Mouse (Mus musculus) heart, embryonic 15.5 days (tissue): Measurements from ENCODE around the gene Tdrd3. TPM values are rescaled to one million over a fixed set of nuclear protein-coding genes. Genes with fewer than 3 reads are reported as not detected.
A peak's percentile ranks its signal among the peaks of the same experiment; 100 is the strongest.

Experiments
- ATAC-seq: fragments of 200-750 bp; cut with Nextera tagmentation; replicated peaks from 2 replicates; pipeline ENCODE4 v1.8.0; 2017; ENCODE audit warnings: low read depth, moderate TSS enrichment; ENCODE audit not compliant: insufficient number of reproducible peaks, insufficient read depth, low FRiP score
- H3K27ac ChIP-seq: fragments of 300-500 bp; sonication (generic); 2 replicates; pipeline ENCODE4 v1.5.1; 2015; ENCODE audit warnings: mild to moderate bottlenecking, inconsistent platforms
- H3K27me3 ChIP-seq: fragments of 300-500 bp; sonication (generic); 2 replicates; pipeline ENCODE4 v1.6.1; 2015; ENCODE audit warnings: inconsistent platforms
- H3K36me3 ChIP-seq: fragments of 300-500 bp; sonication (generic); 2 replicates; pipeline ENCODE4 v1.6.1; 2015; ENCODE audit warnings: mild to moderate bottlenecking, inconsistent platforms
- H3K4me1 ChIP-seq: fragments of 300-500 bp; sonication (generic); replicated peaks from 2 replicates; pipeline ENCODE4 v1.6.1; 2015; ENCODE audit warnings: inconsistent platforms
- H3K4me2 ChIP-seq: fragments of 300-500 bp; sonication (generic); 2 replicates; pipeline ENCODE4 v1.6.1; 2015; ENCODE audit warnings: inconsistent platforms, mild to moderate bottlenecking, moderate library complexity
- H3K4me3 ChIP-seq: fragments of 300-500 bp; sonication (generic); 2 replicates; pipeline ENCODE4 v1.5.1; 2015; ENCODE audit warnings: mild to moderate bottlenecking, inconsistent platforms
- H3K9ac ChIP-seq: fragments of 300-500 bp; sonication (generic); 2 replicates; pipeline ENCODE4 v1.6.1; 2015; ENCODE audit warnings: mild to moderate bottlenecking, inconsistent platforms
- H3K9me3 ChIP-seq: fragments of 300-500 bp; sonication (generic); replicated peaks from 2 replicates; pipeline ENCODE4 v1.6.1; 2016; ENCODE audit warnings: inconsistent platforms
- WGBS: fragments of 180-500 bp; shearing (Covaris S2); methylation state at CpG from one replicate; pipeline ENCODE4 v1.1.7; 2015; ENCODE audit warnings: mixed read lengths; 5-methylcytosine and 5-hydroxymethylcytosine counted together
- polyA plus RNA-seq: library from polyadenylated mRNA; unstranded; fragments of >200 nt; fragmentation: Nextera tagmentation; extraction: Ambion mirVana; gene quantifications from 2 replicates; pipeline ENCODE4 v1.2.1, GENCODE M21; 2015

Tdrd3 gene
- 19.1 and 20.2 TPM in 2 replicates for polyA plus RNA-seq

DNA sequence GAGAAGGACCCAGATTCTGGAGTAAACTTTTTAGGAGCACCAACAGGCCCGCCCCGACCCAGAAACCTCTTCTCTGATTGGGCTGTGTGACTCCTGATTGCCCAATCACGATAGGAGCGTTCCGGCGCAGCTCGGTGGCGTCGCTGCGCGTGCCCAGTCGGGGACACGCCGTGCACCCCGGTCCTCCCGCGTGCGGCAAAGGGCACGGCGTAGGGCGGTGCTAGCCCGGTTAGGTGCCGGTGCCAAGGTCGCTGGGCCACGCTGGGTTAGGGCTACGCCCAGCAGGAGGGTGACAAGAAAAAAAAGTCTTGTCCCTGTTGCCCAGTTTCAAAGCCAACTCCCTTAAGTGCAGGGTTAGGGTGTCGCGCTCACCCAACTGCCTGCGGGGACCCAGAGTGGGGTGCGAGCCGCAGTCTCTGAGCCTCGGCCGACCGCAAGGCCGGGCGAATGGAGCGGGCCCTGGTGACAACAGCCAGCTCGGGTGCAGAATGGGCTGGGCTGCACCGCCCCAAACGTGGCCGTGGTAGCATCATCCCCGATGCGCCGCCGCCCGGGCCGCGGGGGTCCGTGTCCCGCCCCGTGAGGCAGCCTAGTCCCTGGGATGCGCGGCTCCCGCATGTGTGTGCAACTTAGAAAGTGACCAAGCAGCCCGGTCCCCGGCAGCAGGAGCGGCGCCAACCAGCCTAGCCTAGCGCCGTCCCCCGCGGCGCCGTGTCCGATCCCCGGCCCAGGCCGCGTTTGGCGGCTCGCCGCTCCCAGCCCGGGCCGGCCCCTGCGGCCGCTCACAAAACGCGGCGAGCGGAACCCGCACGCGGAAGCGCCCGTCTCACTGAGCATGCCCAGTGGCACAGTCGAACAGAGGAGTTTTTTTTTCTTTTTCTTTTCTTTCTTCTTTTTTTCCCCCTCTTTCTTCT lies at the start of gene Tdrd3:
Gene Tdrd3 (plus strand): TSS at position 832 of the 914 bp plus-strand sequence.
- Histone ChIP-seq H3K27me3 (no peaks in the 10 kb centered on the region), H3K4me3 (peak within 1 kb of the TSS; percentile 77), H3K27ac (peak within 1 kb of the TSS; percentile 100), H3K4me1 (peaks cover 17% of the 10 kb centered on the region), H3K9ac (peak within 1 kb of the TSS; percentile 97), H3K36me3 (no peaks in the 10 kb centered on the region), H3K9me3 (no peaks in the 10 kb centered on the region), H3K4me2 (peak within 1 kb of the TSS; percentile 79)
- peak; percentile 94 for ATAC-seq
- under 1% methylated on average over 85 of the region's 85 CpGs for WGBS

DNA sequence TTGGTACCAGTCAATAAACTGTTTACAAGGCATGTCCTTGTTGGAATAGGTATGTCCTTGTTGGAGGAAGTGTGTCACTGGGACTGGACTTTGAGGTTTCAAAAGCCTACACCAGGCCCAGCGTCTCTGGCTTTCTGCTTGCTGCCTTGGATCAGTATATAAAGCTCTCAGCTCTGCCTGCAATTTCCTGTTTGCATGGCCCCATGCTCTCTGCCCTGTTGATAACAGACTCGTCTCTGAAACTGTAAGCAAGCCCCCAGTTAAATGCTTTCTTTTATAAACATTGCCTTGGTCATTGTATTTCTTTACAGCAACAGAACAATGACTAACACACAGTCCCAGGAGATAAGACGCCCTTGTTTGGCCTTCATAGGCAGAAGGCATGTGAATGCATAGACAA lies 49.3 kb upstream of the Tdrd3 start:
- Histone ChIP-seq H3K9me3 (no peaks in the 10 kb centered on the region), H3K4me2 (no peak overlapping the region), H3K4me3 (no peak overlapping the region), H3K27ac (no peak overlapping the region), H3K27me3 (no peaks in the 10 kb centered on the region), H3K4me1 (no peaks in the 10 kb centered on the region), H3K9ac (no peak overlapping the region), H3K36me3 (no peaks in the 10 kb centered on the region)
- 37% methylated on average over 3 of the region's 3 CpGs for WGBS
- no peak for ATAC-seq

GRCm38 (mm10) chr14:87383041-87383440 lies 33.4 kb upstream of the Tdrd3 start:
- no peaks in the 10 kb centered on the region for H3K4me1 ChIP-seq
- H3K9me3 ChIP-seq = no peaks in the 10 kb centered on the region
- no peak overlapping the region for H3K9ac ChIP-seq
- H3K27ac ChIP-seq = no peak overlapping the region
- ATAC-seq = no peak
- H3K27me3 ChIP-seq = no peaks in the 10 kb centered on the region
- no peak overlapping the region for H3K4me2 ChIP-seq
- no peaks in the 10 kb centered on the region for H3K36me3 ChIP-seq
- no peak overlapping the region for H3K4me3 ChIP-seq
- WGBS = 54% methylated on average over 2 of the region's 2 CpGs

DNA sequence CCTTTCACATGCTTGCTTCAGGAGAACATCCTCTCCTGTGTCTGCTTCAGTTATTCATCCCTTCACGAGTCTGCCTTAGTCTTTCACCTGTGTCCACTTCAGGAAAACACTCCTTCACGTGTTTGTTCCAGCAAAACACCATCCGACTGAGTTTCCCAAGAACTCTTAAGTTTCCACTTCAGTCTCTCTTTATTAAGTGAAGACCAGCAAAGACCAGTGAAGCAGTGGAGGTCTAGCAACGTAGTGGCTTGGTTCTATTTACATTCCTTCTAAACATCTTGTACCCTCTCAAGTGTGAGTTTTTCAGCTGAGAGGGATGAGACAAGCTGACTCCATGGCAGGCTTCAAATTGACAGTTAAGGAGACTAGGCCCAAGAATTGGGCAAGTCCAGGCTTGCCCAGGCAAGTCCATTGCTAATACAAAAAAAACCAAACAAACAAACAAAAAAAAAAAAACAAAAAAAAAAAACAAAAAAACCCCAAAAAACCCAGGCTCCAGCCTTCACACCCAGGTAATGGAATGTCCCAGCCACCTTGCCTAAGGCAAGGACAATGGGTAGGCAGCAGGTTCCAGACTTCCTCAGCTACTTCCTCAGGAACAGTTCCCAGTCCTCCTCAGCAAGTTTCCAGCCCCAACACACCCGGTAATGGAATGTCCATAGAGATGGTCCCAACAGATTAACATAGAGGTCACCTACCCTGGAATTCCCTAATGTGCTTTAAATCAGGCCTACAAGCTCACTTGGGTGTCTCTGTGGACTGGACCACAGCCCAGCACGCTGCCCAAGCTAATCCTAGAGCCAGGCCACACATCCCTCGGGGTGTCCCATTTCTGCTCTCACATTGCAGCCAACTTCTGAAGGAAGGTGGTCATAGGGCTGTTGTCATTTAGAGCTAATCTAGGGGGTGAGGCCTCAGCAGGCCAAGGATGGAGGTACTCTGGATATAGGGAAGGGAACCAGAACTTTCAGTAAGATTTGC lies 31.9 kb upstream of the Tdrd3 start:
- Histone ChIP-seq H3K4me3 (no peak overlapping the region), H3K27ac (no peak overlapping the region), H3K27me3 (no peaks in the 10 kb centered on the region), H3K4me2 (no peak overlapping the region), H3K9me3 (no peaks in the 10 kb centered on the region), H3K36me3 (no peaks in the 10 kb centered on the region), H3K4me1 (no peaks in the 10 kb centered on the region), H3K9ac (no peak overlapping the region)
- WGBS = 77% methylated on average over 7 of the region's 7 CpGs
- ATAC-seq = no peak

- WGBS = 91% methylated on average over 3 of the region's 3 CpGs
- Histone ChIP-seq H3K27ac (no peak overlapping the region), H3K4me3 (no peak overlapping the region), H3K4me2 (no peak overlapping the region), H3K27me3 (no peaks in the 10 kb centered on the region), H3K9ac (no peak overlapping the region), H3K4me1 (no peaks in the 10 kb centered on the region), H3K36me3 (no peaks in the 10 kb centered on the region), H3K9me3 (no peaks in the 10 kb centered on the region)
- no peak for ATAC-seq
These were observed 23.3 kb upstream of the Tdrd3 start for GRCm38 (mm10) chr14:87393096-87393495.

DNA sequence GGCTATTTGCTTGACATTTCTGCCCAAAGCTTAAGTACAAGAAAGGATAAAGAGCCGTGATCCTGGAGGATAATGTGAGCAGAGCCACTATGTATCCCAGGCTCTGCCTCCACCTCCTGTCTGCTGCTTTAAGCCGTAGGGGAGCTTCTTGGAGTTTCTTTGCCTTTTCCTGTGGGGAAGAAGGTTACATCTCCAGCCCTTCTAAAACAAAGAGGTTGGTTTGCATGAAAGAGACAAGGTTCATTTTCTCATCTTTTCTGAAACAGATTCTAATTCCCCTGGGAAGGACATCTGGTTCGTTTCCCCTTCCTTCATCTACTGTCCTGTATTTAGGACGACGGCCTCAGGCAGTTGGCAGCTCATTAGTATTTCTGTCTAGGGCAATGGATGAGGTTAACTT lies 19.8 kb upstream of the Tdrd3 start:
- WGBS = 67% methylated on average over 5 of the region's 5 CpGs
- Histone ChIP-seq H3K4me1 (no peaks in the 10 kb centered on the region), H3K4me2 (no peak overlapping the region), H3K9ac (no peak overlapping the region), H3K9me3 (no peaks in the 10 kb centered on the region), H3K27ac (no peak overlapping the region), H3K27me3 (no peaks in the 10 kb centered on the region), H3K4me3 (no peak overlapping the region), H3K36me3 (no peaks in the 10 kb centered on the region)
- ATAC-seq = no peak

- under 1% methylated on average over 11 of the region's 11 CpGs for WGBS
- peaks cover 14% of the 10 kb centered on the region for H3K4me1 ChIP-seq
- peak overlapping the region; percentile 100 for H3K27ac ChIP-seq
- peak overlapping the region; percentile 55 for H3K9ac ChIP-seq
- no peaks in the 10 kb centered on the region for H3K36me3 ChIP-seq
- no peaks in the 10 kb centered on the region for H3K27me3 ChIP-seq
- no peak for ATAC-seq
- peak overlapping the region; percentile 79 for H3K4me2 ChIP-seq
- H3K9me3 ChIP-seq = no peaks in the 10 kb centered on the region
- peak overlapping the region; percentile 77 for H3K4me3 ChIP-seq
These were observed 992 bp upstream of the Tdrd3 start for GRCm38 (mm10) chr14:87415486-87415807.

- H3K27me3 ChIP-seq = no peaks in the 10 kb centered on the region
- H3K27ac ChIP-seq = peak overlapping the region; percentile 100
- H3K9me3 ChIP-seq = no peaks in the 10 kb centered on the region
- H3K4me1 ChIP-seq = peaks cover 24% of the 10 kb centered on the region
- WGBS = under 1% methylated on average over 73 of the region's 109 CpGs
- peak overlapping the region; percentile 97 for H3K9ac ChIP-seq
- peak overlapping the region; percentile 77 for H3K4me3 ChIP-seq
- H3K36me3 ChIP-seq = no peaks in the 10 kb centered on the region
- peak; percentile 58 for ATAC-seq
- H3K4me2 ChIP-seq = peak overlapping the region; percentile 79
These were observed 584 bp downstream of the Tdrd3 start for GRCm38 (mm10) chr14:87416755-87417690.

DNA sequence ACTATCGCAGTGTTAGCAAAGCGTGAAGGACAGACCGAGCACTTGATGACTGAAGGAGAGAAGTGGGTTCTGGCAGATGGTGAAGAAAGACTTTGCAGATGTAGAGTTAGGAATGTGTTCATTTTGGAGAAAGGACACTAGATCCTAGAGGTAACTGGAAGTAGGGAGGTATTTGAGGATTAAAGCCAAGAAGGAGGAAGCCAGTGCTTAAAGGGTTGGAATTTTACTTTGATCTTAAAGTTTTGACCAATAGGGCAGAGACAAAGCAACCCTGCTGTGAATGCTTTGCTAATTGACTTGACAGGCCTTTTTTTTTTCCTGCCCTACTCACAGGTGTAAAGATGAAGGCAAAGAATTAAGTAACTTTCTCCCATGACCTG lies 1.2 kb downstream of the Tdrd3 start:
- H3K27ac ChIP-seq = peak overlapping the region; percentile 100
- H3K4me3 ChIP-seq = peak overlapping the region; percentile 77
- H3K4me1 ChIP-seq = peaks cover 27% of the 10 kb centered on the region
- H3K27me3 ChIP-seq = no peaks in the 10 kb centered on the region
- ATAC-seq = no peak
- H3K9ac ChIP-seq = peak overlapping the region; percentile 97
- under 1% methylated on average over 3 of the region's 3 CpGs for WGBS
- H3K4me2 ChIP-seq = peak overlapping the region; percentile 79
- H3K36me3 ChIP-seq = no peaks in the 10 kb centered on the region
- H3K9me3 ChIP-seq = no peaks in the 10 kb centered on the region

- H3K9me3 ChIP-seq = no peaks in the 10 kb centered on the region
- no peak overlapping the region for H3K4me2 ChIP-seq
- no peak overlapping the region for H3K4me3 ChIP-seq
- ATAC-seq = no peak
- H3K9ac ChIP-seq = no peak overlapping the region
- no peaks in the 10 kb centered on the region for H3K27me3 ChIP-seq
- no peaks in the 10 kb centered on the region for H3K36me3 ChIP-seq
- WGBS = 70% methylated on average over 2 of the region's 2 CpGs
- no peak overlapping the region for H3K27ac ChIP-seq
- H3K4me1 ChIP-seq = peaks cover 42% of the 10 kb centered on the region
These were observed 3.3 kb downstream of the Tdrd3 start for GRCm38 (mm10) chr14:87419740-87420139.
